Mouse (Mus musculus): ENCODE measurements around the gene Rtf2.

The Rtf2 gene

DNA sequence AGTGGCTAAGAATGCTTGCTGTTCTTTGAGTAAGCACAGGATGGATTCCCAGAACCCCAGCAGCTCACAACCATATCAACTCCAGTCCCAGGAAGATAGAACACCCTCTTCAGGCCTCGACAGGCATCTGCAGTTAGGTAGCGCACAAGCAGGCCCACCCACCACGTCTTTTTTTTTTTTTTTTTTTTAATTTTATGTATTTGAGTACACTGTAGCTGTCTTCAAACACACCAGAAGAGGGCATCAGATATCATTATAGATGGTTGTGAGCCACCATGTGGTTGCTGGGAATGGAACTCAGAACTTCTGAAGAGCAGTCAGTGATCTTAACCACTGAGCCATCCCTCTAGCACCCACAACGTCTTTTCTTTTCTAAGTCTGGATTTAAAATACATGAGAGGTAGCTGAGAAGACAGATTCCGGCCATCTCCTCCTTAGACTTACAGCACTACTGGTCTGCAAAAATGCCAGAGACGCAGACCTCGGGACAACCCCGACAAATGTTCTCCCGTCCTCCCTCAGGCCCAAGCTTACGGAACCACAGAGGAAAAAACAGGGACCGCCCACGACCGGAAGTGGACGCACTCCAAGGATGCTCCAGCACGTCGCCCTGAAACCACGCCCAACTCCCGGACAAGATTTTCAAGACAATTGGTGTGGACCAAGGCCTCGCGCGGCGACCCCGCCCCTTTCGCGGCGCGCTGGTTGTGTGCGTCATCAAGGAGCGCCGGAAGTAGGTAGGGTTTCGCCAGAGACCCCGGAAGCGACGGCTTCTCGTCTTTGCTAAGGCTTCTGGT is at the start of gene Rtf2:
Gene Rtf2, plus strand, starts transcription at position 714 of the 797 bp plus-strand sequence.
- peak; percentile 99 for DNase-seq

DNA sequence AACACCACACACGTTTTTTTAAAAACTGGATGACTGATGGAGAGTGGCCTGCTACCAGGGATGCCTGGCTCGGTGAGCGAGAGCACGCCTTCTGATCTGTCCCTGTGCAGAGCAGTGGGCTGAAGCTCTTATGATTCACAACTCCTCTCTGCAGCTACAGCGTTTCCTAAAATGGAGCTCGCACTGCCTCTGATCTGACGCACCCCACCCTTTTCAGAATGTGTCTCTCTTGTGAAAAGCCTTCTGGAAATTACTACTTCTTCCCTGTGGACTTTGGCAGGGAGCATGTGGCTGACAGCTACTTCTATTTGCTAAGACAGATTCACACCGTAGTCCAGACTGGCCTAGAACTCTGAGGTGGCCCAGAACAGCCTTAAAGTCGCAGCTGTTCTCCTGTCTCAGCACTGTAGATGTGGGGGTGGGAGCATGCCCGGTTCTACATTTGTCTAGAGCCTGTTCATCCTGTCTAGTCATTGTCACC is 48.3 kb upstream of the Rtf2 start:
- peak; percentile 56 for DNase-seq

DNA sequence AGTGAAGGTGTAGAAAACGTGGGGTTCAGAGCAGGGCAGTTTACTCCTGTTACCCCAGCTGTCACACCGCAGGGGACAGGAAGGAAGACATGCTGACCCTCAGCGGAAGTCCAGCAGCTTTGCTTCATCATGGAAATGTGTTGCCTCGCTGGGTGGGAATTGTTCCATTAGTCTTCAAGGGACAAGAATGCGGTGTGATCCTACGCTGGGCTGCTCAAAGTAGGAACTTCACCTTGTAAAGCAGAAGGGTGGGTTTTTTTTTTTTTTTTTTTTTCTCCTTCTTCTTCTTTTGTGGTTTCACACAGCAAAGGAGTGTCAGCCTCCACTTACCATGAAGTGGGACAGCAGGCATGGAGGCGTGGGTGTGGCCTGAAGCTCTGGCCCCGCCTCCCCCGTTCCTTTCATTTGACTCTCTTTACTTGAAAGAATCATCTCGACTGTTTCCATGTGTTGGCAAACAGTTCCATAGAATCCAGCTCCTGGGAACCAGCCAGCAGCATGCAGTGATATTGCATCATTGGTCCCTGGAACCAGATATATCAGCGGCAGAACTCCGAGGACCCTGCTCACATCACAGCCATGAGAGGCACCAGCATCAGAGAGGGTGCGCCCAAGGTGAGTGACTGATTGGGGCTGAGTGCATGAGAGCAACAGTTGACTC is 46.8 kb upstream of the Rtf2 start, which contains the start of gene Cass4:
Gene Cass4, plus strand, starts transcription at position 404 of the 661 bp plus-strand sequence.
- DNase-seq, result peak; percentile 79

GRCm38 (mm10) chr2:172394052-172394392 is 46.3 kb upstream of the Rtf2 start:
- DNase-seq, result no peak

DNA sequence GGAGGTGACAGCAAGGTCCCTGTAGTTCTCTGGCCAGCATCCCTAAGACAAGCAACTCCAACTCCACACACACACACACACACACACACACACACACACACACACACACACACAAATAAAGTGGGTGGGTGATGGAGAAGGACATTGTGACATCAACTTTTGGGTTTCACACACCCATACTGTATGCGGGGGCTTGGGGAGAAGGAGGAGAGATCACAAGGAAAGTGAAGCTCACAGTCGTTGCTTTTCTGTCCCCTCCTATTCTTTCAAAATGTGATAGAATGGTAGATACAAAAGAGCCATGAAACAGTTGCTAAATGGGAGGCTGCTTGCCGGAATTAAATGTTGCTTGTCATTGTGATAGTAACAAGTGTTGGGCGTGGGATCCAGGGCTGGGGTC is 45.7 kb upstream of the Rtf2 start:
- no peak for DNase-seq

DNA sequence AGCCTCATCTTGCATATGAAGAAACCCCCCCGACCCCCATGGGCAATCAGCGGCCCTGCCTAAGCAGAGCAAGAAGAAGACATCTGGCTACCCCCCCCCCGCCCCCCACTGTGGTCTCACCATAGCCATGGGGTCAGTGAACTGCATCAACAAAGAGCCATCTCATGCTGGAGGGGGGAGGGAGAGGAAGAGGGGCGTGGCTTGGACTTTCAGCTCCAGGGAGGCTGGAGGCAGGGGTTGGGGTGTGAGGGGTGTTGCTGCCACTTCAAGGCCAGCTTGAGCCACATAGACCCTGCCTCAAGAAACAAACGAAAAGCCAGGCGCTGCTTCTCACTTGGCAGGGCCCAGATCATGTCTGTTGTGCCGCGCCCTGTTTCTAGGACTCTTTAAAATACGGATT is 44.4 kb upstream of the Rtf2 start:
- DNase-seq, result no peak

DNA sequence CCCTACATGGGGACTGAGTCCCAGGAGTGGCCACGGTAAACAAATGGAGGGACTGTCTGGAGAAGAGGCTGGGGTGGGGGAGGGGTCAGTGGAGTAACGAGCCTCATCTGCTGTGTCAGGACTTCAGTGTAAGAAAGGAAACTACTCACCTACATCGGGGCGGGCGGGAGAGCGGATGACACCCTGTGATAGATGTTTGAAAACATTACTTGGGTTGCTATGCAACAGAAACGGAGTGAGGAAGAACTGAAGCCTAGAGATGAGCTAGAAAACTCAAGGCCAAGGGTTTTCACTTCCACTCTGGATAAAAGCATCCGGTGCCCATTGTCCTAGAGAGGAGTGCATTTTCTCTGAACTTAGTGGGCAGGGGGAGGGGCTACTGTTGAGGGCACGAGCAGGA is 40.5 kb upstream of the Rtf2 start:
- peak; percentile 57 for DNase-seq

DNA sequence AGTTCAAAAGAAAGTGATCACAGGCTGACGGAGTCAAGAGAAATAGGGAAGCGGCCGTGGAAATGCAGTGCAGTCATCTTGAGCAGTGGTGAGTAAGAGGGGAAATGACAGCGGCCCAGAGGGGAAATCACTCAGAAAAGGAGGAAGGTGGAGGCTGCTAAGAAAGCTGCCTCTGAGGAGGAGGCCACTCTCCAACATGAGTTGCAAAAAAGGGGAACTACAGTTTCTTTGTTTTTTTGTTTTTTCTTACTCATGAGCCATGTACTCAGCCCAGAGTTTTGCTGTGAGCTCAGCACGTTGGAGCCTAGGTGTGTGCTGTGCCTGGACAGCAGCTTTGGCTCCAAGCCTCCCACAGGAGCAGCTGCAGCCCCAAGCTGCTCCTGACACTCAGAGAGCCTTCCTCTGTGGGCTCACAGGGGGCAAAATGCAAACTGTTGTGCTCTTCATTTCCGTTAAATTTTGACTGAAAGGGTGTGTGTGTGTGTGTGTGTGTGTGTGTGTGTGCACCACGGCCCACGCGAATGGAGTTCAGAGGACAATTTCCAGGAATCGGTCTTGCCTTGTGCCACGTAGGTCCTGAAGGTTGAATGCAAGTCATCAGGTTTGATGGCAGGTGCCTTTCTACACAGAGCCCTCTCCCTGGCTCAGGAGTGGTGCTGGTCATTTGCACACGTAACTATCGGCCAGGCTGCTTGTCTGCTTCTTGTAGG is 39.1 kb upstream of the Rtf2 start:
- DNase-seq, result peak; percentile 55

GRCm38 (mm10) chr2:172404239-172404638 is 36.1 kb upstream of the Rtf2 start:
- DNase-seq, result no peak

DNA sequence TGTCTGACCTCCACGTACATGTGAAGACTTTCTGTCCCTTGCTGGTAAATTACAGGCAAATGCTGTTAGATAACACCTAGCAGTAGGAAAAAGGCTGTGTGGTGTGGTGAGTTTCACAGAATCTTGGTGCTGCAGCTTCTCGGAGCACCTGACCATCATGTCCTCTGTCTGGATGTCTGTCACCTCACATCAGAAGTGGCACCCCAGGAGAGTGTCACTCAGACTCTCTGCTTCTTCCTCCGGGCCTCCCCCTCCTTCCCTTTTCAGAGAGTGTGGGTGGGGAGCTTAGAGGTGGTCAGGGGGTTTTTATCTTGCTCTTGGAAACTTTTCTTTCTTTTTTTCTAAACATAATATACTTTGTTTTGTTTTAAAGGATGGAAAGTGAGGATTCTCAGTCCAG is 35.3 kb upstream of the Rtf2 start:
- no peak for DNase-seq

GRCm38 (mm10) chr2:172406173-172406572 is 34.2 kb upstream of the Rtf2 start:
- no peak for DNase-seq

GRCm38 (mm10) chr2:172407499-172407898 is 32.9 kb upstream of the Rtf2 start:
- no peak for DNase-seq

DNA sequence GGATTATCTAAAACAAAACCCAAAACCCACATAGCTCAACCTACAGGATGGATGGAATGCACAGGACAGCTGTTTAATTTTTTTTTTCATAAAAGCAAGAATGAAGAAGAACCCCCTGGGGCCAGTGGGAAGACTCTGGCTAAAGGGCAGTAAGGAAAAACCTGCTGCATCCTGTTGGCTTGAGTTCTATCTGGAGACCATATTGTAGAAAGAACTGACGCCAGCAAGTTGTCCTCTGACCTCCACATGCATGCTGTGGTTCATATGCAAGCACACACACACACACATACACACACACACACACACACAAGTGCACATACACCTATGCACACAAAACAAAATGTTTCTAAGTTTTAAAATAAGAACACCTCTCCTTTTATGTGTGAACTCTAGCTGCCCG is 29.7 kb upstream of the Rtf2 start:
- no peak for DNase-seq

- DNase-seq, result no peak
These were observed 29.3 kb upstream of the Rtf2 start for GRCm38 (mm10) chr2:172411091-172411490.

DNA sequence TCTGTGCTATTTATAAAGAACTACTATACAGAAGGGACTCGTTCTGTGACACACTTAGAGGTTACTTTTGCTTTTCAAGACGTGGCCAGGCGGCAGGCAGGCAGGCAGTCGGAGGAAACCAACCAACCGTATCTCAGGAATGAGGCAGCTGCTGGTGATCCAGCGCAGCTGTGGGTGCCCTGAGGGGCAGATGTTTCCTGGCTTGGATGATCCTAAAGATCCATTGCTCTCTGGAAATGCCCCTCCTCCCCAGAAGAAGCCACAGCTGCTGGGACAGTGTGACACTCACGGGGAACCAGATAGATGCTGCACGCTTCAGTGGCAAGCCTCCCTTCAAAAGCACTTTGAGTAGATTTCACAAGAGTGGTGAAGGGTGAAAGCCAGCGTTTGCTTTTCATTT is 27.9 kb upstream of the Rtf2 start:
- no peak for DNase-seq

GRCm38 (mm10) chr2:172413273-172413672 is 27.1 kb upstream of the Rtf2 start:
- no peak for DNase-seq

DNA sequence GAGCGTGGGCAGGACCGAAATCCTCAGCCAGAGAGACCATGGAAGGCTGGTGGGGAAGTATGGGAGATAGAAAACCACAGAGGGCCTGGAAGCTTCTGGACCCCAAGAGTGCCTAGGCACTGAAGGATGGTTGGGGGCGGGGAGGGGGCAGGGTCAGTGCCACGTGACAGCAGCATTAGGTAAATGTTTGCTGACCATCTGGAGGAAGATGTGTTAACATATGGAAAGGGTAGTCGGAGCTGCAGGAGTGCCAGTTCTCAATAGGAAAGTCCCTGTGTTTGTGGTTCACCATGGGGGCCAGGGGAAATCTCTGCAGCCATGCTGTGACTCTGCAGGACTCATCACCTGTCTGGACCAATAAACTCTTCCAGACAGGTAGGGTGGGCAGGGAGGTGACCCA is 26.5 kb upstream of the Rtf2 start:
- DNase-seq, result no peak

DNA sequence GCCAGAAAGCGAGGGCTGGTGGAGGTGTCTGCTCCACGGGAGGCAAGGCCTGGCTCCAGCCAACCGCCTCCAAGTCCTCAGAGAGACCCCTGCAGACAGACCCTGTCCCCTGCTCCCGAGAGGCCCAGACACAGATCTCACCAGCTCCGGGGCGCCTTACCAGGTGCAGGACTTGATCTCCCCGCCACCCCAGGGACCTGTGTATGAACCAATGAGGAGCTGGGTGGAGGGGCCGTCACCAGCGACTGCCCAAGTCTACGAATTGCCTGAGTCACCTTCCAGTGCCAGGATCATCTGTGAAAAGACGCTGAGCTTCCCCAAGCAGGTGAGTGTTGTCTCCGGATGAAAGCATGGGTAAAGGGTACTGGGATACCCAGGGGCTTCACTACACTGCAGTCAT is 24.1 kb upstream of the Rtf2 start:
- DNase-seq, result no peak

- no peak for DNase-seq
These were observed 23.5 kb upstream of the Rtf2 start for GRCm38 (mm10) chr2:172416876-172417275.

- no peak for DNase-seq
These were observed 22.1 kb upstream of the Rtf2 start for GRCm38 (mm10) chr2:172418208-172418607.

GRCm38 (mm10) chr2:172430609-172431008 is 9.7 kb upstream of the Rtf2 start:
- no peak for DNase-seq

GRCm38 (mm10) chr2:172433746-172434145 is 6.6 kb upstream of the Rtf2 start:
- peak; percentile 70 for DNase-seq

GRCm38 (mm10) chr2:172437371-172437952 is 2.9 kb upstream of the Rtf2 start:
- peak; percentile 38 for DNase-seq
